Mouse (Mus musculus): ENCODE results near the gene Clybl. TPM values are rescaled to one million over a fixed set of nuclear protein-coding genes. Genes with fewer than 3 reads are reported as not detected.

Clybl gene
- total and polyA plus RNA-seq, 2 experiments from 2014 or later, result 10.6 to 21.0 TPM

DNA sequence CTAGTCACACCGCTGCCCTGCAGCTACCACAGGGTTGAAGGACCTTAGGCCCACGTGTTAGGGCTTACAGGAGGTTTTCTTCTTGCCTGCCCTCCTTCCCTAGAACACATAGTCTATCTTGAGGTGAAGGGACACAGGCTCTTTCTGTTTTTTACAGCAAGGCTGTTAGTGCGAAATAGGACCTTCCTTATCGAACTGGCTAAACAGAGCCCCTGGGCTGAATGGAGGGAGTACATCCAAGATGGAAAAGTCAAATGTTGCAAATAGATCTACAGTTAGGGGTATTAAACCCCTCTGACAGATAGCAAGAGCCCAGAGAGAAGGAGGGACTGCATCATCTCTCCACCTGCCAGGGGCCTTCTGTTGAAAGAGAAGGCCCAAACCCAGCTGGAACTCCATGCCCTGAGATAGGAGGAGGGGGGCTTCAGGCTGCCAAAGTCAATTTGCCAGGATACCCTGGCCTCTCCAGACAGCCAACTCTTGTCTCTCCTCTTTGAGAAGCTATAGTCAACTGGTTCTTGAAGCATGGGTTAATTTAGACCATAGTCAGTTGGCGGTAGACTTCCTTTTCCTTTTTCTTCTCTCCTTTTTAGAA, 270.1 kb downstream of the Clybl start:
- no peak overlapping the region for H3K9ac ChIP-seq
- no peak for TF ChIP-seq CTCF (IDR thresholded peaks at IDR 0.05; ENCODE audit: low read depth)
- 0 out of 2 replicates have a peak overlapping the region, but pooled peaks have one; percentile 59 for H3K4me2 ChIP-seq (ENCODE audit: low read depth)
- H3K4me3 ChIP-seq (ENCODE audit: low read depth, low read length), result no peak overlapping the region
- ATAC-seq (no peak), DNase-seq (peak; percentile 20)
- peaks cover 18% of the 10 kb centered on the region for H3K4me1 ChIP-seq (ENCODE audit: insufficient read depth)
- no peaks in the 10 kb centered on the region for H3K36me3 ChIP-seq (ENCODE audit: insufficient read depth)
- no peak overlapping the region for H3K27ac ChIP-seq (ENCODE audit: low read depth, low read length)
- peaks cover 34% of the 10 kb centered on the region for H3K27me3 ChIP-seq (ENCODE audit: insufficient read depth, low read length)
- H3K9me3 ChIP-seq (ENCODE audit: low read length), result no peaks in the 10 kb centered on the region
- 67% methylated on average over 5 of the region's 5 CpGs for WGBS

Other genes with a start within 250 kb of the Clybl start
- gene Gpr183, start 216.5 kb upstream of the Clybl start, total RNA-seq (2014; rRNA removed), result 0.46 and 0.52 TPM in 2 replicates
- gene Gpr183, start 216.5 kb upstream of the Clybl start, polyA plus RNA-seq (2015; fragmentation: Nextera tagmentation; extraction: Ambion mirVana), result 0.68 and 0.74 TPM in 2 replicates
- gene Timm8a2, start 147.0 kb upstream of the Clybl start, total RNA-seq (2014; rRNA removed), result 1.2 TPM in 1 of 2 replicates, not detected in the other
- not detected in 2 replicates for gene Timm8a2, start 147.0 kb upstream of the Clybl start, polyA plus RNA-seq (2015; fragmentation: Nextera tagmentation; extraction: Ambion mirVana)
- gene Tm9sf2, start 74.7 kb upstream of the Clybl start, total RNA-seq (2014; rRNA removed), result 68.7 and 84.3 TPM in 2 replicates
- 79.1 and 104 TPM in 2 replicates for gene Tm9sf2, start 74.7 kb upstream of the Clybl start, polyA plus RNA-seq (2015; fragmentation: Nextera tagmentation; extraction: Ambion mirVana)

Data from forebrain, postnatal 0 days (tissue).